Mouse (Mus musculus): ENCODE results near the gene Serpinf2. TPM values are rescaled to one million over a fixed set of nuclear protein-coding genes. Genes with fewer than 3 reads are reported as not detected.

The Serpinf2 gene
- polyA plus RNA-seq (2014; fragmentation: Nextera tagmentation; extraction: Ambion mirVana) = 321 and 377 TPM in 2 replicates

DNA sequence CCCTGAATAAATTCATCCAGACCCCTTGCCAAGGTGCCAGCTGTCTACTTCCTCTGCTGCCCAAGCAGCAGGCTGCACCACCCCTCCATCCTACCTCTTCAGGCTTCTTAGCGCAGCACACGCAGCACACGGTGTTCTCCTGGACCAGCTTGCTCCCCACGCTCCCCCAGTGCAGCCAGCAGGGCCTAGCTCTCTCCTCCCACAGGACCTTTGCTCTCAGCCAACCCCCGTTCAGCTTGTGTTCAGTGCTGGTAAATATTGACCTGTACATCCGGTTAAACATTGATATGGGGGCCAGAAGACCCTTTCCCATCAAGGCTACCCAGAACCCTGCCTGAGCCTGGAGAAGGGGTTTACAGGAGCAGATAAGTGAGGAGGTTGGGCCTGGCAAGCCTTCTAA lies at the start of gene Serpinf2:
TSS of gene Serpinf2 (minus strand) at position 229 of the 400 bp plus-strand sequence.
- H3K9me3 ChIP-seq (ENCODE audit: control insufficient read depth, low read length) = peaks cover 2% of the 10 kb centered on the region
- H3K4me1 ChIP-seq (replicated peaks; ENCODE audit: control insufficient read depth, insufficient read depth, low read length) = 0 out of 2 replicates have a peak, but pooled peaks cover 2% of the 10 kb centered on the region
- 66% methylated on average over 6 of the region's 6 CpGs for WGBS
- no peaks in the 10 kb centered on the region for H3K27me3 ChIP-seq (replicated peaks; ENCODE audit: control insufficient read depth, insufficient read depth, low read length)
- H3K27ac ChIP-seq (ENCODE audit: low read depth, low read length) = peak within 1 kb of the TSS; percentile 42
- peaks cover 19% of the 10 kb centered on the region for H3K36me3 ChIP-seq (ENCODE audit: control insufficient read depth, insufficient read depth, low read length)
- H3K4me3 ChIP-seq (ENCODE audit: low read depth, low read length) = peak within 1 kb of the TSS; percentile 44
- H3K9ac ChIP-seq (ENCODE audit: low read depth, low read length) = peak within 1 kb of the TSS; percentile 55
- peak within 1 kb of the TSS; percentile 50 for H3K4me2 ChIP-seq
- DNase-seq (ENCODE audit: low spot score) (no peak), ATAC-seq (replicated peaks; ENCODE audit: low FRiP score) (peak; percentile 51)

DNA sequence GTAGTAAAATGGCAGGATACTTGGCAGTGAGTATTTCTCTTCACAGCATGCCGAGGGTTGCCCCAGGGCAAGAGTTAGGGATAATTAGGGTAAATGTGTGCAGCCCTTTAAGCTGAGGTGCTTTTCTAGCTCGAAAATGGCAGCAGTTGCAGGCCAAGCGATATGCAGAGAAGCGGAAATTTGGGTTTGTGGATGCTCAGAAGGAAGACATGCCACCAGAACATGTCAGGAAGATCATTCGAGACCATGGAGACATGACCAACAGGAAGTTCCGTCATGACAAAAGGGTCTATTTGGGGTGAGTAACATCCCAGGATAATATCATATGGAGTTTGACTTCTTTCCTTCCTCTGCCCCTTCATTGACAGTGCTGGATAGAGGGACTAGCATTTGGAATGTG lies 48.1 kb upstream of the Serpinf2 start:
- Histone ChIP-seq H3K36me3 (ENCODE audit: control insufficient read depth, insufficient read depth, low read length) (peaks cover 32% of the 10 kb centered on the region), H3K27me3 (replicated peaks; ENCODE audit: control insufficient read depth, insufficient read depth, low read length) (no peaks in the 10 kb centered on the region), H3K27ac (ENCODE audit: low read depth, low read length) (no peak overlapping the region), H3K4me3 (ENCODE audit: low read depth, low read length) (peak overlapping the region; percentile 99), H3K4me1 (replicated peaks; ENCODE audit: control insufficient read depth, insufficient read depth, low read length) (peaks cover 6% of the 10 kb centered on the region), H3K4me2 (peak overlapping the region; percentile 88), H3K9ac (ENCODE audit: low read depth, low read length) (peak overlapping the region; percentile 99), H3K9me3 (ENCODE audit: control insufficient read depth, low read length) (no peaks in the 10 kb centered on the region)
- DNase-seq (ENCODE audit: low spot score) (peak; percentile 30), ATAC-seq (replicated peaks; ENCODE audit: low FRiP score) (no peak)
- WGBS = 26% methylated on average over 6 of the region's 6 CpGs

DNA sequence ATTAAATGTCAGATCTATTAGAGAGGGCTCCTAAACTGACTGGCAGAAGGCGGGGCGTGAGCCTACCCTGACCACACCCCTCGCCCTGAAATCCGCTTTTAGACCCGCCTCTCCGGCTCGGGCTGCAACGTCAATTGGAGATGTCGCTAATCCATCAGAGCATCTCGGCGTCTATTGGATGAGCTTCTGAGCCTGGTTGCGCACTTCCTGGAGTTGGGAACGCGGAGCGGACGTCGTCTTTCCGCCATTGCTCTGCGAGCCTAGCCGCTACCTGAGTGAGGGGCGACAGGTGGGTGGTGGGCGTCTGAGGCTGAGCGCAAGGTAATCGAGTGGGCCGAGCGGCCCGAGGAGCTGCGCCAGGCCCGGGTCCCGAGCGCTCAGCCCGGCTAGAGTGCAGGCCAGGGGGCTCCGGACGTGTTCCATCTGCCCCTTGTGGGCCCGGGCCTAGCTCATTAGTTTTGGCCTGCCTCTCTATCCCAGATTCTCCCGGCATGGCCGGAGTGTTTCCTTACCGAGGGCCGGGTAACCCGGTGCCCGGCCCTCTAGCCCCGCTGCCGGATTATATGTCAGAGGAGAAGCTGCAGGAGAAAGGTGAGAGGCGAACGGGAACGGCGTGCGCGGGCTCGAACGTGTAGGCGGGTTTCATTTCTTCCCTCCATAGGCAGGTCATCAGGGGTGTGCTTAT lies 47.4 kb upstream of the Serpinf2 start, which contains the start of gene Prpf8:
TSS of gene Prpf8 (plus strand) at position 216 of the 685 bp plus-strand sequence.
- WGBS = under 1% methylated on average over 52 of the region's 52 CpGs
- Histone ChIP-seq H3K4me2 (peak within 1 kb of the TSS; percentile 88), H3K27ac (ENCODE audit: low read depth, low read length) (peak within 1 kb of the TSS; percentile 70), H3K4me1 (replicated peaks; ENCODE audit: control insufficient read depth, insufficient read depth, low read length) (peaks cover 6% of the 10 kb centered on the region), H3K9me3 (ENCODE audit: control insufficient read depth, low read length) (no peaks in the 10 kb centered on the region), H3K27me3 (replicated peaks; ENCODE audit: control insufficient read depth, insufficient read depth, low read length) (no peaks in the 10 kb centered on the region), H3K4me3 (ENCODE audit: low read depth, low read length) (peak within 1 kb of the TSS; percentile 99), H3K36me3 (ENCODE audit: control insufficient read depth, insufficient read depth, low read length) (peaks cover 24% of the 10 kb centered on the region), H3K9ac (ENCODE audit: low read depth, low read length) (peak within 1 kb of the TSS; percentile 99)
- ATAC-seq (replicated peaks; ENCODE audit: low FRiP score) = peak; percentile 99
- DNase-seq (ENCODE audit: low spot score) = peak; percentile 91

DNA sequence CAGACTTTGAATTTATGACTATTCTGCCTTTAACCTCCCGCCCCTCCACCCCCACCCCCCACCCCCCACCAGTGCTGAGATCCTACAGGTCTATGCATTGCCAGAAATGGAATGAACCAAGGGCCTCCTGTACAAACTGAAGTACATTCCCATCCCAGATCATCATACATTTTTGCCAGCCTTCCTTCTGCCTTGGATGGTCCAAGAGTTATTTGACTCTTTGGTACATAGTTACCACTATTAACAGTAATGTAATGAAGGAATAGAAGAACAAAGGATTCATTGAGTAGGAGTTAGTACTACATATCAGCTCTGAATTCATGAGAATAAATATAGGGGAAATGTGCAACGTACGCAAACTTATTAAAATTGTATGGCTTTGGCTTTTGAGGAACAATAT lies 46.8 kb upstream of the Serpinf2 start:
- peaks cover 19% of the 10 kb centered on the region for H3K36me3 ChIP-seq (ENCODE audit: control insufficient read depth, insufficient read depth, low read length)
- no peaks in the 10 kb centered on the region for H3K9me3 ChIP-seq (ENCODE audit: control insufficient read depth, low read length)
- H3K9ac ChIP-seq (ENCODE audit: low read depth, low read length) = no peak overlapping the region
- ATAC-seq (replicated peaks; ENCODE audit: low FRiP score) (0 out of 2 replicates have a peak, but pooled peaks have one; percentile 5), DNase-seq (ENCODE audit: low spot score) (no peak)
- H3K27me3 ChIP-seq (replicated peaks; ENCODE audit: control insufficient read depth, insufficient read depth, low read length) = no peaks in the 10 kb centered on the region
- no peak overlapping the region for H3K27ac ChIP-seq (ENCODE audit: low read depth, low read length)
- H3K4me2 ChIP-seq = peak overlapping the region; percentile 51
- H3K4me3 ChIP-seq (ENCODE audit: low read depth, low read length) = peak overlapping the region; percentile 99; the same call in 1 of the 2 replicates
- 24% methylated on average over 3 of the region's 3 CpGs for WGBS
- peaks cover 6% of the 10 kb centered on the region for H3K4me1 ChIP-seq (replicated peaks; ENCODE audit: control insufficient read depth, insufficient read depth, low read length)

DNA sequence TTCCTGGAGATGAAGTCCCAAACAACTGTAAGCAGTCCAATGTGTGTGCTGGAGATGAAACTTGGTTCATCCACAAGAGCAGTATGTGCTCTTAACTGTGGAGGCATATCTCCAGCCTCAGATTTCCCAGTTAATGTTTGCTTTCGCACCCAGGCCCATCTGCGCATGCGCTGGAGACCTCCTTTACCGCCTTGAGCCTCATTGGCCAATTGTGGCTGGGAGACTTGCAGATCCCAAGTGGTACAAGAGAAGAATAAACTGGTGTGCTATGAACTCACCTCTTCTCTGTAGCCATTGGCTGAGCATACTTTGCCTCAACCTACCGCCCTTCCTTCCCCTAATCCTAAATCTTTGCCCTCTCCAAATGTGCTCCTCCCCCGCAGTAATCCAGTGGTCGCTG lies 34.0 kb upstream of the Serpinf2 start:
- Histone ChIP-seq H3K9ac (ENCODE audit: low read depth, low read length) (no peak overlapping the region), H3K4me2 (no peak overlapping the region), H3K4me3 (ENCODE audit: low read depth, low read length) (no peak overlapping the region), H3K4me1 (replicated peaks; ENCODE audit: control insufficient read depth, insufficient read depth, low read length) (peaks cover 8% of the 10 kb centered on the region; the same call in 1 of the 2 replicates), H3K9me3 (ENCODE audit: control insufficient read depth, low read length) (no peaks in the 10 kb centered on the region), H3K27ac (ENCODE audit: low read depth, low read length) (no peak overlapping the region), H3K27me3 (replicated peaks; ENCODE audit: control insufficient read depth, insufficient read depth, low read length) (no peaks in the 10 kb centered on the region), H3K36me3 (ENCODE audit: control insufficient read depth, insufficient read depth, low read length) (no peaks in the 10 kb centered on the region)
- no peak for ATAC-seq (replicated peaks; ENCODE audit: low FRiP score)
- 67% methylated on average over 7 of the region's 7 CpGs for WGBS
- DNase-seq (ENCODE audit: low spot score) = peak; percentile 31

DNA sequence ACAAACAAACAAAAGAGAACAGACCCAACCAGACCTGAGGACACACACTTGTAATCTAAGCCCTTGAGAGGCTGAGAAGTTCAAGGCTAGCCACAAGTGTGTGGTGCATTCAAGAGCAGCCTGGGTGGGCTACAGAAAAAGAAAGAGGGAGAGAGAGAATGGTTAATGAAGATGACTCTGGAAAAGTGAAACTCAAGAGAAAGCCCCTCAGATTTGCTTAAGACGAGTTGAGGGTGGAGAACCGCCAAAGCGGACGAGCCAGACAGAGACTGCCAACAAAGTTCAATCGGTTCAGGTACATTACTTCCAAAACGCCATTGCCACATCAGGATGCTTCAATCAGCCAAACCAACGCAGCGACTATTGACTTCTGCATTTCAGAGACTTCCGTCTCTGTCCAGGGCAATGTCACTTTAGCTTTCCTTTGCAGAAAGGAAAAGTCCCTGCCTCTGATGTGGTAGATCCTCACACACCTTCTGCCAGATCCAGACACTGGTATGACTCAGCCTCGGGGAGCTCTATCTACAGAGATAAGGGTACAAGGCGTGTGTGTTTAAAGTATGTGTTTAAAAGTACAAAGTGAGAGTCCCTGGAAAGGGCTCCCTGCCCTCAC lies 33.2 kb upstream of the Serpinf2 start:
- peak overlapping the region; percentile 2; the same call in 1 of the 2 replicates for H3K4me2 ChIP-seq
- H3K27ac ChIP-seq (ENCODE audit: low read depth, low read length) = no peak overlapping the region
- peak; percentile 29 for DNase-seq (ENCODE audit: low spot score)
- H3K4me1 ChIP-seq (replicated peaks; ENCODE audit: control insufficient read depth, insufficient read depth, low read length) = peaks cover 11% of the 10 kb centered on the region
- no peaks in the 10 kb centered on the region for H3K36me3 ChIP-seq (ENCODE audit: control insufficient read depth, insufficient read depth, low read length)
- no peaks in the 10 kb centered on the region for H3K27me3 ChIP-seq (replicated peaks; ENCODE audit: control insufficient read depth, insufficient read depth, low read length)
- H3K9ac ChIP-seq (ENCODE audit: low read depth, low read length) = no peak overlapping the region
- no peak; the same call in 1 of the 2 replicates for ATAC-seq (replicated peaks; ENCODE audit: low FRiP score)
- no peak overlapping the region for H3K4me3 ChIP-seq (ENCODE audit: low read depth, low read length)
- no peaks in the 10 kb centered on the region for H3K9me3 ChIP-seq (ENCODE audit: control insufficient read depth, low read length)
- WGBS = 57% methylated on average over 11 of the region's 11 CpGs

DNA sequence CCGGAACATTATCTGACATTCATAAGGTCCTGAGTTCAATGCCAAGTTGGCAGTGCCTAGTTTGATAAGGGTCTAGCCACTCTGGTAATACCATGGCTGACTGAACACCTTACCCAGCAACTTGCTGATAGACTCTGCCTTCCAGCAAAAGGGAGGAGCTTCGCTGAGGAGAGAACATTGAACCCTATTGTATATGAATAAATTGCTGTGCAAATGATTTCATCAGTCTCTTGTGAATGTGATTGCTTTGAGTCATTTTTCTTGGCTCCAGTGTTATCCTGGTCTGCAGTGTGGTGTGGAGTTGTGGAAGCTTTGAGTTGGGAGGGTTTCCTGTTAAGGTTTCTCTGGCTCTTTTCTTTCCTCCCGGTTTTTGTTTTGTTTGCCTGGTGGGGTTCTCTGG lies 31.3 kb upstream of the Serpinf2 start:
- Histone ChIP-seq H3K27me3 (replicated peaks; ENCODE audit: control insufficient read depth, insufficient read depth, low read length) (no peaks in the 10 kb centered on the region), H3K9ac (ENCODE audit: low read depth, low read length) (no peak overlapping the region), H3K4me1 (replicated peaks; ENCODE audit: control insufficient read depth, insufficient read depth, low read length) (peaks cover 14% of the 10 kb centered on the region), H3K4me2 (no peak overlapping the region), H3K9me3 (ENCODE audit: control insufficient read depth, low read length) (no peaks in the 10 kb centered on the region; the same call in 1 of the 2 replicates), H3K27ac (ENCODE audit: low read depth, low read length) (no peak overlapping the region), H3K36me3 (ENCODE audit: control insufficient read depth, insufficient read depth, low read length) (peaks cover 6% of the 10 kb centered on the region; the same call in 1 of the 2 replicates), H3K4me3 (ENCODE audit: low read depth, low read length) (no peak overlapping the region)
- ATAC-seq (replicated peaks; ENCODE audit: low FRiP score) = no peak
- no peak for DNase-seq (ENCODE audit: low spot score)
- 93% methylated on average over 3 of the region's 3 CpGs for WGBS

DNA sequence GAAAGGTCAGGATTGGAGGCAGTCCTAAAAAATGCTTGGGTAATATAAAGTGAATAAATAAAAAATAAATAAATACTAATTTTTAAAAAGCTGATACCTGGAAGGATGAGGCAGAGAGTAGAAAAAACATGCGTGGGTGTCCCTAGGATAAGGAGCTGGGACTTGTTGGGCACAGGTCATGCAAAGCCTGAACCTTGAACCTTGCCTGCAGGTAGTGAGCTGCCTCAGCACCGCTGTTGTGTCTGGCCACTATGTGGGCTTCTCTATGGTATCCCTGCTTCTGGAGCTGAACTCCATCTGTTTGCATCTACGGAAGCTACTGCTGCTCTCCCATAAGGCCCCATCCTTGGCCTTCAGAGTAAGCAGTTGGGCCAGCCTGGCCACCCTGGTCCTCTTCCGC lies 29.9 kb upstream of the Serpinf2 start:
- WGBS = 92% methylated on average over 4 of the region's 4 CpGs

More for the DNA sequence above, 29.9 kb upstream of the Serpinf2 start:
- no peak overlapping the region for H3K27ac ChIP-seq (ENCODE audit: low read depth, low read length)
- peaks cover 18% of the 10 kb centered on the region for H3K36me3 ChIP-seq (ENCODE audit: control insufficient read depth, insufficient read depth, low read length)
- H3K9me3 ChIP-seq (ENCODE audit: control insufficient read depth, low read length) = no peaks in the 10 kb centered on the region; the same call in 1 of the 2 replicates
- no peak overlapping the region for H3K4me3 ChIP-seq (ENCODE audit: low read depth, low read length)
- H3K27me3 ChIP-seq (replicated peaks; ENCODE audit: control insufficient read depth, insufficient read depth, low read length) = no peaks in the 10 kb centered on the region
- H3K4me1 ChIP-seq (replicated peaks; ENCODE audit: control insufficient read depth, insufficient read depth, low read length) = peaks cover 14% of the 10 kb centered on the region
- no peak for ATAC-seq (replicated peaks; ENCODE audit: low FRiP score)
- DNase-seq (ENCODE audit: low spot score) = no peak
- H3K9ac ChIP-seq (ENCODE audit: low read depth, low read length) = no peak overlapping the region
- no peak overlapping the region for H3K4me2 ChIP-seq
